Mouse (Mus musculus) urinary bladder, postnatal 36 days (tissue): ENCODE results near the gene Syt16.

ENCODE experiments used
- DNase-seq, 2 experiments: peaks; one replicate each; pipeline ENCODE4 v3.0.0; 2022; ENCODE audit warnings: low spot score in 2 of 2, mixed read lengths in 1 of 2

Gene Syt16

GRCm38 (mm10) chr12:74216103-74216728 lies 218.8 kb downstream of the Syt16 start:
- no peak for DNase-seq

GRCm38 (mm10) chr12:74219909-74220308 lies 222.4 kb downstream of the Syt16 start:
- DNase-seq: no peak

GRCm38 (mm10) chr12:74220651-74221050 lies 223.2 kb downstream of the Syt16 start:
- no peak for DNase-seq

GRCm38 (mm10) chr12:74230808-74231207 lies 233.3 kb downstream of the Syt16 start:
- no peak for DNase-seq

- no peak for DNase-seq
Observed at GRCm38 (mm10) chr12:74232845-74233244, 235.4 kb downstream of the Syt16 start.

- no peak for DNase-seq
Observed at GRCm38 (mm10) chr12:74236191-74236590, 238.7 kb downstream of the Syt16 start.

GRCm38 (mm10) chr12:74238056-74238455 lies 240.6 kb downstream of the Syt16 start:
- DNase-seq: no peak

GRCm38 (mm10) chr12:74238806-74239205 lies 241.3 kb downstream of the Syt16 start:
- no peak for DNase-seq

- DNase-seq: no peak
Observed at GRCm38 (mm10) chr12:74264846-74265245, 267.4 kb downstream of the Syt16 start.

GRCm38 (mm10) chr12:74267049-74267448 lies 269.6 kb downstream of the Syt16 start:
- no peak for DNase-seq

GRCm38 (mm10) chr12:74268644-74269285 lies 271.3 kb downstream of the Syt16 start:
- no peak for DNase-seq

GRCm38 (mm10) chr12:74272545-74272944 lies 275.1 kb downstream of the Syt16 start:
- DNase-seq: no peak

- no peak for DNase-seq
Observed at GRCm38 (mm10) chr12:74277265-74277664, 279.8 kb downstream of the Syt16 start.

GRCm38 (mm10) chr12:74281403-74281802 lies 283.9 kb downstream of the Syt16 start:
- DNase-seq: no peak

- DNase-seq: no peak
Observed at GRCm38 (mm10) chr12:74282846-74283245, 285.4 kb downstream of the Syt16 start.

- DNase-seq: peak; percentile 27 to 62
Observed at GRCm38 (mm10) chr12:74284020-74284684, 286.7 kb downstream of the Syt16 start.

GRCm38 (mm10) chr12:74284685-74285054 lies 287.2 kb downstream of the Syt16 start:
- DNase-seq: no peak

- DNase-seq: no peak
Observed at GRCm38 (mm10) chr12:74290983-74291382, 293.5 kb downstream of the Syt16 start.

- peak in 1 of 2 experiments; percentile 16 for DNase-seq
Observed at GRCm38 (mm10) chr12:74293624-74294023, 296.2 kb downstream of the Syt16 start.

GRCm38 (mm10) chr12:74296374-74296773 lies 298.9 kb downstream of the Syt16 start:
- DNase-seq: no peak

- no peak for DNase-seq
Observed at GRCm38 (mm10) chr12:74301559-74301958, 304.1 kb downstream of the Syt16 start.

GRCm38 (mm10) chr12:74303418-74304294 lies 306.2 kb downstream of the Syt16 start:
- no peak for DNase-seq
